Mouse (Mus musculus): ENCODE measurements around the gene Vmn1r177. TPM values are rescaled to one million over a fixed set of nuclear protein-coding genes. Genes with fewer than 3 reads are reported as not detected.
"Not testable (repeated sequence)": the region's sequence is repeated elsewhere in the genome, so short reads cannot be mapped to it uniquely, and the experiment has no call there.

Gene Vmn1r177
- not detected in 2 replicates for polyA plus RNA-seq (2012; rRNA removed)

DNA sequence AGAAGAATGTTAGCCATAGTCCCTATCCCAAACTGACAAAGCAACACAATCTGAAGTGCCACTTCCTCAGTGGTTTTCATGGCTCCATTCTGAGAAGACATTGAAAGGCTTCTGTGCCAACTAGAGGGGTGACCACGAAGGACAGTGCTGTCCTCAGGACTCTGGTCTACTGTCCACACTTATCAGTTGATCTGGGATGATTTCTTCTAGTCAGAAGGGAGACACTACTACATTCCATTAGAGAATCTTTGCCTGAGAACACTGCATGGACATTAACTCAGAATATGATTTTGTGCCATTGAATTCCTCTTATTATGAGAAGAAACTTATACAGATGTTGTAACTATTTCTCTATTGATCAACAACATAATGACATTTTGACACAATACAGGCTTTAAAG lies at the start of gene Vmn1r177:
Gene Vmn1r177 (minus strand): TSS at position 101 of the 400 bp plus-strand sequence.
- 0% methylated on average over 1 of the region's 1 CpGs for WGBS
- DNase-seq (ENCODE audit: low read depth, low spot score), result not testable (repeated sequence)

DNA sequence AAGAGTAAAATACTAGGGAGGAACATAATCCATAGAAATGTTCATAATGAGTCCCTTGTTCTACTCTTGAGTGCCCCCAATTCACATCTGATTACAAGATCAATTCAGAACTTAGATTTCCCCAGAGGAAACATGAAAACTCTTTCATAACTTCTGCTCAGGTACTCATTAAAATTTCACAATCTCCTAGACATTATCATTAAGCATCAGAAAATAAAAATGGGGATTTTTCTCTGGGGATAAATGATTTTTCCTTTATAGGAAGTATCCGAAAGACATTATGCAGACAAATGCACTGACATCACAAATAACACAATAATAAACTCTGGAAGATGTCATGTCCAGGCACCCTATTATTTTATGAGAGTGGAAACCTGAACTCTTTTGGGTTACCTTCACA lies 25.5 kb upstream of the Vmn1r177 start, which contains the start of gene Vmn1r178:
Gene Vmn1r178 (plus strand): TSS at position 301 of the 400 bp plus-strand sequence.
- WGBS, result 83% methylated on average over 1 of the region's 1 CpGs
- no peak for DNase-seq (ENCODE audit: low read depth, low spot score)

DNA sequence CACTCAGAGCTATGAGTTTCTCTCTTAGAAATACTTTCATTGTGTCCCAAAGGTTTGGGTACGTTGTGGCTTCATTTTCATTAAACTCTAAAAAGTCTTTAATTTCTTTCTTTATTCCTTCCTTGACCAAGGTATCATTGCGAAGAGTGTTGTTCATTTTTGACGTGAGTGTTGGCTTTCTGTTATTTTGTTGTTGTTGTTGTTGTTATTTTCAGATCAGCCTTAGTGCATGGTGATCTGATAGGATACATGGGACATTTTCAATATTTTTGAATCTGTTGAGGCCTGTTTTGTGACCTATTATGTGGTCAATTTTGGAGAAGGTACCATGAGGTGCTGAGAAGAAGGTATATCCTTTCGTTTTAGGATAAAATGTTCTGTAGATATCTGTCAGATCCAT lies 10.7 kb upstream of the Vmn1r177 start:
- 66% methylated on average over 4 of the region's 4 CpGs for WGBS
- DNase-seq (ENCODE audit: low read depth, low spot score), result not testable (repeated sequence)

DNA sequence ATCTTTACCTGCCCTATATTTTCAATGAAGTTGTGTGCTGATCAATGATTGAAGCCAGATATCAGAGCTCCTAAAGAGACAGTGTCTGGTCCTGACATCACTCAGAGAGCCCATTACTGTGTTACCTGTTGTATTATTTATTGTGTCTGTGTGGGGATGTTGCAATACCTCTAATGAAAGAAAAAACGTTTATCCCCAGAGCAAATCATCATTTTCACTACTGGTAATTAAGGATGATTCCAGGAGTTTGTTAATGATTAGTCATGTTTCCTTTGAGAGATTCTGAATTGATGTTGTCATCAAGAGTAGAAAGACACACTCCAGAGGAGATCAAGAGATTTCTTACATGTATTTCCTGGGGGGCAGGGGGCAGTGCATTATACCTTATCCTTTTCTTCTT lies 29.0 kb downstream of the Vmn1r177 start, which contains the start of gene Vmn1r176:
Gene Vmn1r176 (minus strand): TSS at position 101 of the 400 bp plus-strand sequence.
- WGBS, result no CpG with 5 or more reads among the region's 1 CpGs
- not testable (repeated sequence) for DNase-seq (ENCODE audit: low read depth, low spot score)

Other genes with a start within 250 kb of the Vmn1r177 start
- gene Vmn1r171, start 235.7 kb downstream of the Vmn1r177 start, polyA plus RNA-seq (2012; rRNA removed), result not detected in 2 replicates
- gene Vmn1r172, start 208.1 kb downstream of the Vmn1r177 start, polyA plus RNA-seq (2012; rRNA removed), result not detected in 2 replicates
- gene Vmn1r173, start 165.7 kb downstream of the Vmn1r177 start, polyA plus RNA-seq (2012; rRNA removed), result not detected in 2 replicates
- gene Vmn1r174, start 114.2 kb downstream of the Vmn1r177 start, polyA plus RNA-seq (2012; rRNA removed), result not detected in 2 replicates
- gene Vmn1r175, start 55.8 kb downstream of the Vmn1r177 start, polyA plus RNA-seq (2012; rRNA removed), result not detected in 2 replicates
- not detected in 2 replicates for gene Vmn1r176, start 29.1 kb downstream of the Vmn1r177 start, polyA plus RNA-seq (2012; rRNA removed)
- not detected in 2 replicates for gene Vmn1r178, start 25.6 kb upstream of the Vmn1r177 start, polyA plus RNA-seq (2012; rRNA removed)
- gene Vmn1r179, start 60.5 kb upstream of the Vmn1r177 start, polyA plus RNA-seq (2012; rRNA removed), result not detected in 2 replicates
- not detected in 2 replicates for gene Vmn1r180, start 84.2 kb upstream of the Vmn1r177 start, polyA plus RNA-seq (2012; rRNA removed)
- gene Vmn1r181, start 108.2 kb upstream of the Vmn1r177 start, polyA plus RNA-seq (2012; rRNA removed), result not detected in 2 replicates
- not detected in 2 replicates for gene V1rd19, start 135.2 kb upstream of the Vmn1r177 start, polyA plus RNA-seq (2012; rRNA removed)
- not detected in 2 replicates for gene Vmn1r183, start 186.8 kb upstream of the Vmn1r177 start, polyA plus RNA-seq (2012; rRNA removed)
- 8.6 and 11.6 TPM in 2 replicates for gene Zfp180, start 215.5 kb upstream of the Vmn1r177 start, polyA plus RNA-seq (2012; rRNA removed)
- 0.82 and 1.5 TPM in 2 replicates for gene Zfp112, start 245.9 kb upstream of the Vmn1r177 start, polyA plus RNA-seq (2012; rRNA removed)

Measured in large intestine, adult 2 months (tissue).